Mouse (Mus musculus) ES-E14 (cell line): ENCODE measurements around the gene Cops7a. TPM values are rescaled to one million over a fixed set of nuclear protein-coding genes. Genes with fewer than 3 reads are reported as not detected.

Experiments used
- DNase-seq: peaks from one replicate; pipeline ENCODE4 v3.0.0-alpha.2; 2013; ENCODE audit warnings: low read depth, low spot score
- H3K27ac ChIP-seq: 2 replicates; pipeline ENCODE4 v1.5.1; 2012; ENCODE audit warnings: low read depth, mild to moderate bottlenecking, low read length, moderate library complexity, mixed read lengths; ENCODE audit not compliant: poor library complexity, insufficient read depth, severe bottlenecking
- H3K36me3 ChIP-seq: 2 replicates; pipeline ENCODE4 v1.6.1; 2012; ENCODE audit warnings: mild to moderate bottlenecking, low read length, moderate library complexity, mixed read lengths; ENCODE audit not compliant: control insufficient read depth, poor library complexity, insufficient read depth, severe bottlenecking
- H3K4me1 ChIP-seq, 2 experiments: fragments of 150-350 bp in 1 of 2; sonication (generic) in 1 of 2; 2 replicates each; pipeline ENCODE4 v1.6.1; 2012; ENCODE audit warnings: low read length in 2 of 2, mild to moderate bottlenecking in 1 of 2, mixed read lengths in 1 of 2; ENCODE audit not compliant: control insufficient read depth in 2 of 2, insufficient read depth in 2 of 2, poor library complexity in 1 of 2
- H3K4me3 ChIP-seq, 2 experiments: fragments of 150-350 bp in 1 of 2; sonication (generic) in 1 of 2; 2 replicates each; pipeline ENCODE4 v1.5.1; 2012; ENCODE audit warnings: low read length in 2 of 2, low read depth in 1 of 2, mild to moderate bottlenecking in 1 of 2, mixed read lengths in 1 of 2; ENCODE audit not compliant: insufficient read depth in 1 of 2, poor library complexity in 1 of 2, severe bottlenecking in 1 of 2
- H3K9ac ChIP-seq: 2 replicates; pipeline ENCODE4 v1.6.1; 2012; ENCODE audit warnings: low read depth, mild to moderate bottlenecking, low read length, mixed read lengths; ENCODE audit not compliant: poor library complexity, insufficient read depth, severe bottlenecking
- H3K9me3 ChIP-seq: fragments of 150-350 bp; sonication (generic); 2 replicates; pipeline ENCODE4 v1.6.1; 2012; ENCODE audit warnings: low read depth, mild to moderate bottlenecking, low read length; ENCODE audit not compliant: control insufficient read depth, insufficient read depth
- CHD2 ChIP-seq: IDR thresholded peaks from 2 replicates; pipeline ENCODE4 v1.6.1; 2014; ENCODE audit warnings: mild to moderate bottlenecking, low read depth, low read length, inconsistent platforms
- HCFC1 ChIP-seq: IDR thresholded peaks from 2 replicates; pipeline ENCODE4 v1.6.1; 2012; ENCODE audit warnings: low read length, inconsistent platforms, borderline replicate concordance; ENCODE audit not compliant: insufficient read depth
- MAFK ChIP-seq: IDR thresholded peaks from 2 replicates; pipeline ENCODE4 v1.6.1; 2014; ENCODE audit warnings: mild to moderate bottlenecking, low read depth, low read length, inconsistent platforms; ENCODE audit not compliant: insufficient read depth
- ZC3H11A ChIP-seq: IDR thresholded peaks from 2 replicates; pipeline ENCODE4 v1.6.1; 2012; ENCODE audit warnings: low read depth, mild to moderate bottlenecking, inconsistent platforms, low read length, borderline replicate concordance
- ZNF384 ChIP-seq: IDR thresholded peaks from 2 replicates; pipeline ENCODE4 v1.6.1; 2012; ENCODE audit warnings: low read depth, low read length, inconsistent platforms
- in situ Hi-C, 2 experiments: fragments of 600-800 bp; cut with MboI; formaldehyde crosslinking; loops; one replicate each; pipeline ENCODE4 v1.15.1; 2025; ENCODE audit warnings: low sequenced_read_pairs in 2 of 2, inconsistent platforms in 1 of 2; ENCODE audit not compliant: unreplicated experiment in 2 of 2
- total RNA-seq: library from RNA; depleted of rRNA; stranded (reverse); fragments of 300-350 nt; gene quantifications from 2 replicates; pipeline ENCODE4 v1.2.3, GENCODE M21; 2012

Cops7a gene
- total RNA-seq, 1 experiment = 138 TPM

DNA sequence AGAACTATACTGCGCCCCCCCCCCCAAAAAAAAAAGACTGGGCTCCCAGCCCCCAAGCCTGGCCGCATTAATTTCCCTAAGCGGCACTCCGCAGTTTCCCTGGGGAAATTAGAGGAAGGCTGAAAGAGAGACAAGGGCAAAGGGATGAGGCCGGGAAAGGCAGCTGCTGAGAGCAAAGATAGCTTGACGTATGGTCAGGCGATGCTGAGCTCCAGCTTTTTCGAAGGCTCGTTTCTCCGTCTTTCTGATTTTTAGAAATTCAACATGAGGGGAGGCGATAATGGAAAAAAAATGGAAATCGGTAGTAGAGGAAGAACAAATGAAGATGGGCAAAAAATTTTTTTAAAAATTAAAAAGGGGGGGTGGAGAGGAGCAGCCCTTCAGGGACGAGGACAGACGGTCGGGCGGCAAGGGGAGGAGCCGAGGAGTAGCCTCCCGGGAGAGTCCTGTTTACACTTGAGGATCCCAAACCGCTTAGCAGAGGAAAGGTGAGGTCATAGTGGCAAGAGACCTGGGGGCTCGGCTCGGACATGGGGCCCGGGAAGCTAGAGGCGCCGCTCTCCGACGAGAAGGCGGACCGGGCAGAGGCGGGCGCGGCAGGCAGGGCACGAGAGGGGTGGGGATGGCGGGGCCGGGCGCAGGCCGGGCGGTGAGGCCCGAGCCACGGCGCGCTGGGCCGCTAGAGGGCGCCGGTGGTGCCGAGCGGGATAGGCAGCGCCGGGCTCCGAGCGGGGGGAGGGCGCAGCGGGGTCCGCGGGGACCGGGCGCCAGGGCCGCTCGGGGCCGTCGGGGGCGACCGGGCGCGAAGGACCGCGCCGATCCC is 48.4 kb downstream of the Cops7a start:
- Histone ChIP-seq H3K9ac (peak overlapping the region; percentile 97), H3K36me3 (peaks cover 9% of the 10 kb centered on the region; the same call in 1 of the 2 replicates), H3K4me1 (peaks cover 5 to 36% of the 10 kb centered on the region in 2 experiments), H3K4me3 (peak overlapping the region; percentile 96 to 98), H3K9me3 (no peaks in the 10 kb centered on the region), H3K27ac (peak overlapping the region; percentile 95)
- DNase-seq = no peak
- TF ChIP-seq HCFC1 (no peak), MAFK (no peak), ZNF384 (no peak), CHD2 (no peak), ZC3H11A (no peak)
- in situ Hi-C loops = no loop called here

DNA sequence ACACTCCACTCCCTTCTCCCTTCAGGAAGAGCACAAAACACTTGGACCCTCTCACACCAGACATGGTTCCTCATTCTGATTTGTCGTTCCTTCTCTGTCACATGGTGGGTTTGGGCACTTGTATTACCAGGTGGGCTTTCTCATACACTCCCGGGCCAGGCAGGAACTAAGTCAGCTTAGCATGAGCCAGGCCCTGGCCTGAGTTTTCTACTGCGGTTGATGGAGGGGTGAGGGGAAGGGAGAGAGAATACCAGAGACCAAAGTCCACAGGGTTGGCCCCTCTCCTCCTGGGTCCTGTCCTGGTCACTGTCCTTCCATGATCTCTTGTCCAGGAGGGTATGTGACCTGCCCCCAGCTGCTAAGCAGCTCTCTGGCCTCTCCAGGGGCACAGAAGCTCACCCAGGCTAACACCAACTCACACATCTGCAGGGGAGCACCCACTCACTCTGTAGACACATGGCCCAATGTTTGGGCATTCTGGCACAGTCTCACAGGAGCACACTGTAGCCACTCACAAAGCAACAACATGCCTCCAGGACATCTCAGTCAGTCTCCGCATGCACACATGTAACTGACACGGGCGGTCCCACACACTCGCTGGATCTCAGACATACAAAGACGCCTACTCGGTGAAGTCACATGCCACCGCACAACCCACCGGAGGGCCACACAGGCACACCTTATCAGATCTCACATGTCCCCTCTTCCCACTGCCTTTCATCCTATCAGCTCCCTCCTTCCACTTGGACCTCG is 49.2 kb downstream of the Cops7a start:
- H3K9ac ChIP-seq = peak overlapping the region; percentile 72
- peaks cover 9% of the 10 kb centered on the region; the same call in 1 of the 2 replicates for H3K36me3 ChIP-seq
- H3K4me1 ChIP-seq = peaks cover 5 to 36% of the 10 kb centered on the region in 2 experiments
- TF ChIP-seq MAFK = no peak
- no peak for TF ChIP-seq HCFC1
- no peak for TF ChIP-seq ZNF384
- TF ChIP-seq ZC3H11A = no peak
- TF ChIP-seq CHD2 = no peak
- no peaks in the 10 kb centered on the region for H3K9me3 ChIP-seq
- in situ Hi-C loops = no loop called here
- peak overlapping the region; percentile 5; the same call in 1 of the 2 replicates for H3K27ac ChIP-seq
- peak overlapping the region; percentile 96 to 98 for H3K4me3 ChIP-seq
- no peak for DNase-seq

DNA sequence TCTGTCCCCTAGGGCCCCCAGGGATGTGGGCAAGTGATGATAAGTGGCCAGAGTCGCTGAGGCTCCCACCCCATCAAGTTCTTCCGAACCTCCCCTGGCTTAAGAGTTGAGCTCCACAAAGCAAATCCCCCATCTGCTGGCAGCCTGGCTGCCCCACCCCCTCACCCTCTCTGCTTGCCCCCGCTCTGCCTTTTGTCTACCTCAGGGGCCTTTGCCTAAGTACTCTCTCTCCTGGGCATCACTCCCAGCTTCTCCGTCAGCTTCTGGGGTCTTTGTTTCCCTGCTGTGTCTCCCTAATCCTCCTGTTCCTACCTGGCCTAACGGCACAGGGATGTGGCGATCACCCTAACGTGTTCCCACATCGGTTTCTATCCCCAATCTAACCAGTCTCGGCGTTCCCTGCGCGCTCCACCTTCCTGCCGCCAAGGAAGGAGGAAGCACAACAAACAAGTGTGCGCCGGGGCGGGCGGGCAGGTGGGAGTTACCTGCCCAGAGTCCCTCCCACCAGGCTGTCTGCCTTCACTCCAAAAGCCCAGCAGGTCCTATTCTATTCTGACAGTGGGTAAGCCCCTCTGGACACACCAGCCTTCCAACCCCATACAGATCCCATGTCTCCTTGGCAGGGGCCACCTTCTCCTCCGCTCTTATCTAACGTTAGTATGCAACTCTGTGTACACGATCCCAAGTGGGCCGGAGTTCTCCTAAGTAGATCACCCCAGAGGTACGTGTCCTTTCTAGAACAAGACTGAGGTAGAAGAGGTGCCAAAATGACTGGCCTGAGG is 50.0 kb downstream of the Cops7a start:
- in situ Hi-C loops = no loop called here
- TF ChIP-seq ZC3H11A = no peak
- no peak for TF ChIP-seq MAFK
- DNase-seq = no peak
- peaks cover 2 to 40% of the 10 kb centered on the region in 2 experiments; a peak in 3 of 4 replicates for H3K4me1 ChIP-seq
- H3K9ac ChIP-seq = peak overlapping the region; percentile 72
- H3K9me3 ChIP-seq = no peaks in the 10 kb centered on the region
- H3K27ac ChIP-seq = no peak overlapping the region
- peaks cover 9% of the 10 kb centered on the region; the same call in 1 of the 2 replicates for H3K36me3 ChIP-seq
- H3K4me3 ChIP-seq = peak overlapping the region; percentile 96 to 98

DNA sequence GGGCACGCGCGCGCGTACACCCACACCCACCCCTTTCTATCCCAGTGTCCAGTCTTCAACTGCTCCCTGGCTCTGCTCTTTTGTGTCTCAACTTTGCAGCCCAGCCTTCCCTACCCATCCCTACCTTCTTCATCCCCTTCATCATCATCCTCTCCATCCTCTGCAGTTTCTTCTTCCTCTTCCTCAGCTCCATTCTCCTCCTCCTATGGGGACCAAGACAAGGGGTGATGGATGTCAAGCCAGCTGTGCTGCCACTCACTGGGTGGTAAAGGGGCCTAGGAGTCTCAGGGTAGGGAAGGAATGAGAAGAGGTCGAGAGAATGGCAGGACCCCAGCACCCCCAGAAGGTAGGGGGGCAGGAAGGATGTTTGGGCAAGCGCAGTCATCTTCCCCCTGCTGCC is 50.8 kb downstream of the Cops7a start:
- no peak overlapping the region for H3K9ac ChIP-seq
- H3K36me3 ChIP-seq = peaks cover 9% of the 10 kb centered on the region; the same call in 1 of the 2 replicates
- peaks cover 0 to 40% of the 10 kb centered on the region in 2 experiments; a peak in 2 of 4 replicates for H3K4me1 ChIP-seq
- H3K4me3 ChIP-seq = no peak overlapping the region
- H3K27ac ChIP-seq = no peak overlapping the region
- no peaks in the 10 kb centered on the region for H3K9me3 ChIP-seq
- TF ChIP-seq CHD2 (no peak), HCFC1 (no peak)
- no peak for DNase-seq
- in situ Hi-C loops = no loop called here
